Mouse (Mus musculus) kidney, adult 8-10 months (tissue): Measurements from ENCODE around the gene Gm20379.

Source experiments
- DNase-seq, 2 experiments: peaks; one replicate each; pipeline ENCODE4 v3.0.0; 2022

The Gm20379 gene

DNA sequence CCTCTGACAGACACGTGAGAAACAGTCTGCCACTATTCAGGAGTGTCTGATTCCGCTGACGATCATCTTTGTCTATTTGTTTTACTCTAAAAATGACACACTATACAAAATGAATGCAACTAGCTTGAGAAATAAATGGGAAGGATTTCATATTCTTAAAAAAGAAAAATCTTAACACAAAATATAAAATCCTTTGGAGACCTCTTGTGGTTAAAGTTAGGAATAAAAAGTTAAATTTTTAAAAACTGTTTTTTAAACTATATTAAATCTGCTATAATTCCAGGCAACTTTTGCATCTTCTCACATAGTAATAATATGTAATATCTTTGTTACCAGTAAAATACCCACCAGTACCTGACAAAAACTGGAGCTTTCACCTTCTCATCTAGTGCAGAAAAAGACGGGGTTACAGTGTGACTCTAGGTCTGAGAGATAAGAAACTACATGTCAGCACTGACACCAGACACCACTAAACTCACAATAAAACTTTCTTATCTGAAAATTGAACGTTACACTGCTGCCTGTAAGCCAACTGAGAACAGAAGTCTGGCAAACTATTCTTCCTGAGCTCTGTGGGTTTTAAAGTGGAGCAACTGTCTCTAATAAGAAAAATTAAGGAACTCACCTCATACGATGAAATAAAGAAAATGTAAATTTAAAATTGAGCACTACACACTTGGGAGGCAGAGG is 32.1 kb downstream of the Gm20379 start:
- no peak for DNase-seq

DNA sequence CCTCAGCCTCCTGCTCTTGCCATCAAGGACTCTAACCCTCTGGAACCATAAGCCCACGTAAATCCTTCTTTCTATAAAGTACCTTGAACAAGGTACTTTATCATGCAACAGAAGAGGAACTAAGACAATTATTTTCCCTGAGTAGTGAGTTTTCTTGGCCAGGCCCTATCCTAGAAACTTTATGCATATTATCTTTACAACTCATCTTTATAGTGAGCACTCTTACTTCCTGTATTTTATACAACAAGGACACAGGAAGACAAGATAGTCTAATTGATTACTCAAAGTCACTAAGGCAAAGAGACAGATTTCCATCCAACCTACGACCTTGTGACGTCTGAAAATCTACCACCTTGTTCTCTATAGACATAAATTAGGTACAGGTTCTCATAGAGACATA is 34.0 kb downstream of the Gm20379 start:
- DNase-seq: no peak

DNA sequence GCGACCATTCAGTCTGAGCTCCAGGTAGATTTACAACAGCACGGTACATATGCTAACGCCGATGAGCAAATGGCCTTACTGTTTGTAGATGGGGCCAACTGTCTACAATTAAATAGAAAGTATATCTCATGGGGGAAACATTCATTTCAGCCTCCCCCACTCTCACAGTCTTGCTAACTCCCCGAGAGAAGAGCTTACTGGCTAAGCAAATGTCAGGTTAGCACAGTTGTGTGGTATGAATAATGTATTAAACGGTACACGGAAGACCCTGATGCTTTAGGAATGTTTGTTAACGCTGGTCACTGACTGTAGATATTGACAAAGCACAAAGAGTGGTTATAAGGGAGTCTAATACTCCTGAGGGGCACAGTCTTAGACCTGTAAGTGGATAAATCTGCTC is 38.3 kb downstream of the Gm20379 start:
- no peak for DNase-seq

GRCm38 (mm10) chr13:92346338-92346737 is 40.6 kb downstream of the Gm20379 start:
- no peak for DNase-seq

GRCm38 (mm10) chr13:92351100-92351499 is 45.3 kb downstream of the Gm20379 start:
- no peak for DNase-seq

DNA sequence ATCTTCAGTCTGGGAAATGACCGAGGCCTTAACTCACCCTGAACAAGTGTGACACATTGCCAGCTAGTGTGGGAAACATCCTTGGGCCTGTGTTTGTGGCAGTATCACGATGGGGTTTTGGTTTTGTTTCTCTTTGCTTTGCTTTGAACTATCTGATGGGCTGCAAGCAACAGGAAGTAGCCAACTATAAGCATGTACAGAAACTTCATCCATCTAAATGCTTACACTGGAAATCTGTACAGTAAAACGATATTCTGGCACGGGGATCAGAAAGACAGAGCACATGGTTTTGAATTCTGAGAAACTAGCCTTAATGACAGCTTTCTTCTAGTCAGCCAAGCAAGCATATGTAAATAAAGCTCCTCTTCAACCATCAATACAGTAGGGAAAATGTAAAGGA is 48.2 kb downstream of the Gm20379 start:
- peak in 1 of 2 experiments; percentile 11 for DNase-seq

GRCm38 (mm10) chr13:92354456-92355271 is 48.9 kb downstream of the Gm20379 start, which contains the start of the genes Dhfr and Msh3:
TSS of gene Dhfr (plus strand) at chr13:92354726.
TSS of gene Msh3 (minus strand) at chr13:92355003.
- DNase-seq: peak; percentile 97 to 98

GRCm38 (mm10) chr13:92355272-92355643 is 49.5 kb downstream of the Gm20379 start:
- DNase-seq: peak; percentile 78

- DNase-seq: no peak
Measured at GRCm38 (mm10) chr13:92356376-92356775, 50.6 kb downstream of the Gm20379 start.
